Mouse (Mus musculus): Measurements from ENCODE around the gene Spaca4. TPM values are rescaled to one million over a fixed set of nuclear protein-coding genes. Genes with fewer than 3 reads are reported as not detected.

The Spaca4 gene
- polyA plus RNA-seq, 1 experiment from 2014 or later = not detected

- Histone ChIP-seq H3K9ac (replicated peaks; ENCODE audit: low read length) (no peak overlapping the region), H3K27me3 (ENCODE audit: insufficient read depth, low read length) (no peaks in the 10 kb centered on the region), H3K4me2 (replicated peaks; ENCODE audit: low read depth, low read length) (no peak overlapping the region), H3K27ac (ENCODE audit: low read length) (no peak overlapping the region), H3K9me3 (ENCODE audit: low read length) (no peaks in the 10 kb centered on the region), H3K4me1 (ENCODE audit: insufficient read depth, low read length) (0 out of 2 replicates have a peak, but pooled peaks cover 8% of the 10 kb centered on the region), H3K36me3 (ENCODE audit: insufficient read depth, low read length) (no peaks in the 10 kb centered on the region), H3K4me3 (ENCODE audit: low read length) (no peak overlapping the region)
- peak; percentile 86 for ATAC-seq (ENCODE audit: low FRiP score, low TSS enrichment)
- 9% methylated on average over 9 of the region's 9 CpGs for WGBS
These were observed 13.7 kb upstream of the Spaca4 start for GRCm38 (mm10) chr7:45739162-45739763.

- WGBS = 71% methylated on average over 5 of the region's 5 CpGs
- Histone ChIP-seq H3K4me1 (ENCODE audit: insufficient read depth, low read length) (peaks cover 12% of the 10 kb centered on the region), H3K9ac (replicated peaks; ENCODE audit: low read length) (no peak overlapping the region), H3K27me3 (ENCODE audit: insufficient read depth, low read length) (no peaks in the 10 kb centered on the region), H3K27ac (ENCODE audit: low read length) (no peak overlapping the region), H3K4me3 (ENCODE audit: low read length) (no peak overlapping the region), H3K36me3 (ENCODE audit: insufficient read depth, low read length) (0 out of 2 replicates have a peak, but pooled peaks cover 4% of the 10 kb centered on the region), H3K4me2 (replicated peaks; ENCODE audit: low read depth, low read length) (no peak overlapping the region), H3K9me3 (ENCODE audit: low read length) (no peaks in the 10 kb centered on the region)
- no peak for ATAC-seq (ENCODE audit: low FRiP score, low TSS enrichment)
These were observed 7.9 kb upstream of the Spaca4 start for GRCm38 (mm10) chr7:45733477-45733876.

- Histone ChIP-seq H3K4me2 (replicated peaks; ENCODE audit: low read depth, low read length) (no peak overlapping the region), H3K36me3 (ENCODE audit: insufficient read depth, low read length) (peaks cover 17% of the 10 kb centered on the region), H3K9ac (replicated peaks; ENCODE audit: low read length) (no peak overlapping the region), H3K4me3 (ENCODE audit: low read length) (no peak overlapping the region), H3K9me3 (ENCODE audit: low read length) (no peaks in the 10 kb centered on the region), H3K27ac (ENCODE audit: low read length) (peak overlapping the region; percentile 47; the same call in 1 of the 2 replicates), H3K27me3 (ENCODE audit: insufficient read depth, low read length) (no peaks in the 10 kb centered on the region), H3K4me1 (ENCODE audit: insufficient read depth, low read length) (peaks cover 12% of the 10 kb centered on the region)
- WGBS = 15% methylated on average over 16 of the region's 16 CpGs
- peak; percentile 33 for ATAC-seq (ENCODE audit: low FRiP score, low TSS enrichment)
These were observed 5.3 kb upstream of the Spaca4 start for GRCm38 (mm10) chr7:45730727-45731431.

- H3K27ac ChIP-seq (ENCODE audit: low read length) = no peak overlapping the region
- H3K9ac ChIP-seq (replicated peaks; ENCODE audit: low read length) = no peak overlapping the region
- no peaks in the 10 kb centered on the region for H3K27me3 ChIP-seq (ENCODE audit: insufficient read depth, low read length)
- peaks cover 12% of the 10 kb centered on the region for H3K4me1 ChIP-seq (ENCODE audit: insufficient read depth, low read length)
- peaks cover 47% of the 10 kb centered on the region for H3K36me3 ChIP-seq (ENCODE audit: insufficient read depth, low read length)
- no peak overlapping the region for H3K4me2 ChIP-seq (replicated peaks; ENCODE audit: low read depth, low read length)
- no peak for ATAC-seq (ENCODE audit: low FRiP score, low TSS enrichment)
- WGBS = 67% methylated on average over 3 of the region's 3 CpGs
- no peak overlapping the region for H3K4me3 ChIP-seq (ENCODE audit: low read length)
- H3K9me3 ChIP-seq (ENCODE audit: low read length) = no peaks in the 10 kb centered on the region
These were observed 2.0 kb upstream of the Spaca4 start for GRCm38 (mm10) chr7:45727625-45728024.

- H3K4me1 ChIP-seq (ENCODE audit: insufficient read depth, low read length) = peaks cover 12% of the 10 kb centered on the region
- H3K9ac ChIP-seq (replicated peaks; ENCODE audit: low read length) = no peak overlapping the region
- no peaks in the 10 kb centered on the region for H3K9me3 ChIP-seq (ENCODE audit: low read length)
- H3K4me3 ChIP-seq (ENCODE audit: low read length) = no peak overlapping the region
- peaks cover 57% of the 10 kb centered on the region for H3K36me3 ChIP-seq (ENCODE audit: insufficient read depth, low read length)
- no peak overlapping the region for H3K27ac ChIP-seq (ENCODE audit: low read length)
- 87% methylated on average over 10 of the region's 10 CpGs for WGBS
- no peaks in the 10 kb centered on the region for H3K27me3 ChIP-seq (ENCODE audit: insufficient read depth, low read length)
- no peak overlapping the region for H3K4me2 ChIP-seq (replicated peaks; ENCODE audit: low read depth, low read length)
- no peak for ATAC-seq (ENCODE audit: low FRiP score, low TSS enrichment)
These were observed 806 bp upstream of the Spaca4 start for GRCm38 (mm10) chr7:45726419-45726818.

- H3K4me2 ChIP-seq (replicated peaks; ENCODE audit: low read depth, low read length) = no peak overlapping the region
- H3K36me3 ChIP-seq (ENCODE audit: insufficient read depth, low read length) = peaks cover 70% of the 10 kb centered on the region
- ATAC-seq (ENCODE audit: low FRiP score, low TSS enrichment) = no peak
- no peaks in the 10 kb centered on the region for H3K27me3 ChIP-seq (ENCODE audit: insufficient read depth, low read length)
- no peak overlapping the region for H3K27ac ChIP-seq (ENCODE audit: low read length)
- H3K9me3 ChIP-seq (ENCODE audit: low read length) = no peaks in the 10 kb centered on the region
- no peak overlapping the region for H3K4me3 ChIP-seq (ENCODE audit: low read length)
- peaks cover under 1% of the 10 kb centered on the region; the same call in 1 of the 2 replicates for H3K4me1 ChIP-seq (ENCODE audit: insufficient read depth, low read length)
- WGBS = 96% methylated on average over 9 of the region's 9 CpGs
- H3K9ac ChIP-seq (replicated peaks; ENCODE audit: low read length) = no peak overlapping the region
These were observed 462 bp downstream of the Spaca4 start for GRCm38 (mm10) chr7:45725151-45725550.

GRCm38 (mm10) chr7:45723781-45724180 is 1.8 kb downstream of the Spaca4 start:
- Histone ChIP-seq H3K27ac (ENCODE audit: low read length) (no peak overlapping the region), H3K36me3 (ENCODE audit: insufficient read depth, low read length) (peaks cover 78% of the 10 kb centered on the region), H3K9ac (replicated peaks; ENCODE audit: low read length) (no peak overlapping the region), H3K9me3 (ENCODE audit: low read length) (no peaks in the 10 kb centered on the region), H3K4me1 (ENCODE audit: insufficient read depth, low read length) (peaks cover 12% of the 10 kb centered on the region), H3K27me3 (ENCODE audit: insufficient read depth, low read length) (no peaks in the 10 kb centered on the region), H3K4me2 (replicated peaks; ENCODE audit: low read depth, low read length) (no peak overlapping the region), H3K4me3 (ENCODE audit: low read length) (no peak overlapping the region)
- no peak for ATAC-seq (ENCODE audit: low FRiP score, low TSS enrichment)
- 90% methylated on average over 14 of the region's 14 CpGs for WGBS

- Histone ChIP-seq H3K27me3 (ENCODE audit: insufficient read depth, low read length) (no peaks in the 10 kb centered on the region), H3K4me1 (ENCODE audit: insufficient read depth, low read length) (peaks cover 12% of the 10 kb centered on the region), H3K36me3 (ENCODE audit: insufficient read depth, low read length) (peaks cover 77% of the 10 kb centered on the region), H3K27ac (ENCODE audit: low read length) (no peak overlapping the region), H3K9me3 (ENCODE audit: low read length) (no peaks in the 10 kb centered on the region), H3K4me2 (replicated peaks; ENCODE audit: low read depth, low read length) (no peak overlapping the region), H3K9ac (replicated peaks; ENCODE audit: low read length) (no peak overlapping the region), H3K4me3 (ENCODE audit: low read length) (no peak overlapping the region)
- ATAC-seq (ENCODE audit: low FRiP score, low TSS enrichment) = no peak
- 89% methylated on average over 4 of the region's 4 CpGs for WGBS
These were observed 2.3 kb downstream of the Spaca4 start for GRCm38 (mm10) chr7:45723301-45723700.

GRCm38 (mm10) chr7:45722348-45722713 is 3.3 kb downstream of the Spaca4 start:
- Histone ChIP-seq H3K4me1 (ENCODE audit: insufficient read depth, low read length) (peaks cover 12% of the 10 kb centered on the region), H3K27ac (ENCODE audit: low read length) (no peak overlapping the region), H3K4me3 (ENCODE audit: low read length) (no peak overlapping the region), H3K4me2 (replicated peaks; ENCODE audit: low read depth, low read length) (no peak overlapping the region), H3K9ac (replicated peaks; ENCODE audit: low read length) (no peak overlapping the region), H3K36me3 (ENCODE audit: insufficient read depth, low read length) (peaks cover 77% of the 10 kb centered on the region), H3K27me3 (ENCODE audit: insufficient read depth, low read length) (no peaks in the 10 kb centered on the region), H3K9me3 (ENCODE audit: low read length) (no peaks in the 10 kb centered on the region)
- WGBS = 46% methylated on average over 13 of the region's 13 CpGs
- no peak for ATAC-seq (ENCODE audit: low FRiP score, low TSS enrichment)

GRCm38 (mm10) chr7:45721642-45722347 is 3.8 kb downstream of the Spaca4 start:
- 57% methylated on average over 13 of the region's 13 CpGs for WGBS
- Histone ChIP-seq H3K4me3 (ENCODE audit: low read length) (no peak overlapping the region), H3K9me3 (ENCODE audit: low read length) (no peaks in the 10 kb centered on the region), H3K9ac (replicated peaks; ENCODE audit: low read length) (no peak overlapping the region), H3K36me3 (ENCODE audit: insufficient read depth, low read length) (peaks cover 72% of the 10 kb centered on the region), H3K27me3 (ENCODE audit: insufficient read depth, low read length) (no peaks in the 10 kb centered on the region), H3K4me1 (ENCODE audit: insufficient read depth, low read length) (peaks cover 17% of the 10 kb centered on the region), H3K4me2 (replicated peaks; ENCODE audit: low read depth, low read length) (no peak overlapping the region), H3K27ac (ENCODE audit: low read length) (no peak overlapping the region)
- no peak for ATAC-seq (ENCODE audit: low FRiP score, low TSS enrichment)
